Mouse (Mus musculus) MEL (cell line): ENCODE data around the gene Tst.

Experiments used
- BHLHE40 ChIP-seq: IDR thresholded peaks from 2 replicates; pipeline ENCODE4 v1.6.1; 2012; ENCODE audit warnings: low read depth, mild to moderate bottlenecking, inconsistent platforms, low read length, improper control_type of control experiment, borderline replicate concordance
- CTCF ChIP-seq, 3 experiments: IDR thresholded peaks in 2 of 3; conservative IDR thresholded peaks in 1 of 3; 2 replicates each; pipeline ENCODE4 v1.5.1; 2011 to 2012; ENCODE audit warnings: low read length in 3 of 3, low read depth in 2 of 3, mild to moderate bottlenecking in 2 of 3, improper control_type of control experiment in 1 of 3, inconsistent platforms in 1 of 3, mixed read lengths in 1 of 3, moderate library complexity in 1 of 3; ENCODE audit not compliant: control insufficient read depth in 1 of 3, insufficient read depth in 1 of 3, poor library complexity in 1 of 3, severe bottlenecking in 1 of 3
- ETS1 ChIP-seq: IDR thresholded peaks from 2 replicates; pipeline ENCODE4 v1.6.1; 2012; ENCODE audit warnings: low read depth, mild to moderate bottlenecking, inconsistent platforms, low read length, improper control_type of control experiment, moderate library complexity
- GABPA ChIP-seq: IDR thresholded peaks from 2 replicates; pipeline ENCODE4 v1.6.1; 2012; ENCODE audit warnings: low read depth, mild to moderate bottlenecking, inconsistent platforms, low read length, improper control_type of control experiment, moderate library complexity
- JUND ChIP-seq: IDR thresholded peaks from 2 replicates; pipeline ENCODE4 v1.6.1; 2011; ENCODE audit warnings: low read depth, mild to moderate bottlenecking, improper control_type of control experiment, low read length
- MEF2A ChIP-seq: IDR thresholded peaks from 2 replicates; pipeline ENCODE4 v1.6.1; 2014; ENCODE audit warnings: low read depth, mild to moderate bottlenecking, inconsistent platforms, low read length, improper control_type of control experiment; ENCODE audit not compliant: poor library complexity, insufficient replicate concordance, severe bottlenecking; ENCODE audit errors: extremely low read depth
- POLR2A ChIP-seq, 2 experiments: IDR thresholded peaks; 2 replicates each; pipeline ENCODE4 v1.6.1; 2011 to 2012; ENCODE audit warnings: low read length in 2 of 2, mild to moderate bottlenecking in 2 of 2, control low read depth in 1 of 2, improper control_type of control experiment in 1 of 2, low read depth in 1 of 2, moderate library complexity in 1 of 2; ENCODE audit not compliant: control insufficient read depth in 1 of 2, insufficient read depth in 1 of 2, poor library complexity in 1 of 2
- TBP ChIP-seq: IDR thresholded peaks from 2 replicates; pipeline ENCODE4 v1.8.0; 2011; ENCODE audit warnings: low read depth, low read length, improper control_type of control experiment
- UBTF ChIP-seq: IDR thresholded peaks from 2 replicates; pipeline ENCODE4 v1.6.1; 2012; ENCODE audit warnings: low read depth, mild to moderate bottlenecking, inconsistent platforms, low read length, improper control_type of control experiment, moderate library complexity, borderline replicate concordance; ENCODE audit not compliant: insufficient read depth
- USF1 ChIP-seq: IDR thresholded peaks from 2 replicates; pipeline ENCODE4 v1.6.1; 2014; ENCODE audit warnings: low read depth, mild to moderate bottlenecking, inconsistent platforms, low read length, improper control_type of control experiment, moderate library complexity
- USF2 ChIP-seq, 2 experiments: IDR thresholded peaks; 2 replicates each; pipeline ENCODE4 v1.6.1; 2011 to 2012; ENCODE audit warnings: improper control_type of control experiment in 2 of 2, low read length in 2 of 2, borderline replicate concordance in 1 of 2, inconsistent platforms in 1 of 2, low read depth in 1 of 2, mild to moderate bottlenecking in 1 of 2; ENCODE audit not compliant: insufficient read depth in 1 of 2
- ZKSCAN1 ChIP-seq: IDR thresholded peaks from 2 replicates; pipeline ENCODE4 v1.6.1; 2012; ENCODE audit warnings: low read depth, mild to moderate bottlenecking, inconsistent platforms, low read length, improper control_type of control experiment, moderate library complexity

- TF ChIP-seq GABPA (no peak), POLR2A (IDR thresholded peaks at IDR 0.05; ENCODE audit: control insufficient read depth in 1 of 2, insufficient read depth in 1 of 2, low read depth in 1 of 2, low read length in 2 of 2, poor library complexity in 1 of 2) (no peak), CTCF (IDR thresholded peaks at IDR 0.05 in 2 of 3, conservative IDR thresholded peaks at IDR 0.05 in 1 of 3; ENCODE audit: control insufficient read depth in 1 of 3, insufficient read depth in 1 of 3, low read depth in 2 of 3, low read length in 3 of 3, poor library complexity in 1 of 3, severe bottlenecking in 1 of 3) (no peak), ETS1 (no peak), UBTF (no peak), ZKSCAN1 (no peak), BHLHE40 (no peak), USF2 (IDR thresholded peaks at IDR 0.05; ENCODE audit: borderline replicate concordance in 1 of 2, insufficient read depth in 1 of 2, low read depth in 1 of 2, low read length in 2 of 2) (no peak), TBP (no peak), MEF2A (no peak), JUND (no peak), USF1 (no peak)
Observed at GRCm38 (mm10) chr15:78405098-78405497, 609 bp downstream of the Tst start.
